Mouse (Mus musculus): ENCODE data around the gene Cxcl2. TPM values are rescaled to one million over a fixed set of nuclear protein-coding genes. Genes with fewer than 3 reads are reported as not detected.

Cxcl2 gene
- polyA plus RNA-seq, 1 experiment from 2014 or later, result not detected

- Histone ChIP-seq H3K36me3 (0 out of 2 replicates have a peak, but pooled peaks cover 2% of the 10 kb centered on the region), H3K4me1 (no peaks in the 10 kb centered on the region), H3K4me3 (replicated peaks) (no peak overlapping the region), H3K27me3 (replicated peaks) (no peaks in the 10 kb centered on the region), H3K27ac (no peak overlapping the region), H3K4me2 (no peak overlapping the region), H3K9me3 (no peaks in the 10 kb centered on the region), H3K9ac (no peak overlapping the region)
- WGBS, result 76% methylated on average over 2 of the region's 2 CpGs
- no peak for ATAC-seq (ENCODE audit: insufficient read depth, low FRiP score, low read depth)
Observed at GRCm38 (mm10) chr5:90945453-90945852, 41.8 kb downstream of the Cxcl2 start.

- no peak overlapping the region for H3K9ac ChIP-seq
- no peak for ATAC-seq (ENCODE audit: insufficient read depth, low FRiP score, low read depth)
- 82% methylated on average over 15 of the region's 15 CpGs for WGBS
- 0 out of 2 replicates have a peak, but pooled peaks cover 2% of the 10 kb centered on the region for H3K36me3 ChIP-seq
- H3K4me1 ChIP-seq, result no peaks in the 10 kb centered on the region
- H3K4me3 ChIP-seq (replicated peaks), result no peak overlapping the region
- no peaks in the 10 kb centered on the region for H3K9me3 ChIP-seq
- H3K27me3 ChIP-seq (replicated peaks), result no peaks in the 10 kb centered on the region
- H3K4me2 ChIP-seq, result no peak overlapping the region
- no peak overlapping the region for H3K27ac ChIP-seq
Observed at GRCm38 (mm10) chr5:90949499-90949898, 45.8 kb downstream of the Cxcl2 start.

GRCm38 (mm10) chr5:90951475-90951874 is 47.8 kb downstream of the Cxcl2 start:
- Histone ChIP-seq H3K9me3 (no peaks in the 10 kb centered on the region), H3K27me3 (replicated peaks) (no peaks in the 10 kb centered on the region), H3K4me1 (no peaks in the 10 kb centered on the region), H3K36me3 (0 out of 2 replicates have a peak, but pooled peaks cover 2% of the 10 kb centered on the region), H3K27ac (no peak overlapping the region), H3K4me3 (replicated peaks) (no peak overlapping the region), H3K4me2 (no peak overlapping the region), H3K9ac (no peak overlapping the region)
- no peak for ATAC-seq (ENCODE audit: insufficient read depth, low FRiP score, low read depth)
- WGBS, result 22% methylated on average over 2 of the region's 2 CpGs

- Histone ChIP-seq H3K4me2 (no peak overlapping the region), H3K4me1 (no peaks in the 10 kb centered on the region), H3K9ac (no peak overlapping the region), H3K4me3 (replicated peaks) (no peak overlapping the region), H3K27ac (no peak overlapping the region), H3K9me3 (no peaks in the 10 kb centered on the region), H3K36me3 (0 out of 2 replicates have a peak, but pooled peaks cover 2% of the 10 kb centered on the region), H3K27me3 (replicated peaks) (no peaks in the 10 kb centered on the region)
- WGBS, result 81% methylated on average over 8 of the region's 8 CpGs
- ATAC-seq (ENCODE audit: insufficient read depth, low FRiP score, low read depth), result no peak
Observed at GRCm38 (mm10) chr5:90952731-90953481, 49.2 kb downstream of the Cxcl2 start.

Other genes starting within 250 kb of the Cxcl2 start
- 0.17 and 0.32 TPM in 2 replicates for gene Cxcl5, start 144.5 kb upstream of the Cxcl2 start, polyA plus RNA-seq (2015; fragmentation: Nextera tagmentation; extraction: Ambion mirVana)
- 3.8 and 4.8 TPM in 2 replicates for gene Ppbp, start 135.4 kb upstream of the Cxcl2 start, polyA plus RNA-seq (2015; fragmentation: Nextera tagmentation; extraction: Ambion mirVana)
- gene Pf4, start 131.4 kb upstream of the Cxcl2 start, polyA plus RNA-seq (2015; fragmentation: Nextera tagmentation; extraction: Ambion mirVana), result 68.9 and 90.1 TPM in 2 replicates
- gene Cxcl3, start 117.8 kb upstream of the Cxcl2 start, polyA plus RNA-seq (2015; fragmentation: Nextera tagmentation; extraction: Ambion mirVana), result not detected in 2 replicates
- 1.6 and 1.7 TPM in 2 replicates for gene Cxcl15, start 109.3 kb upstream of the Cxcl2 start, polyA plus RNA-seq (2015; fragmentation: Nextera tagmentation; extraction: Ambion mirVana)
- gene Cxcl1, start 12.6 kb upstream of the Cxcl2 start, polyA plus RNA-seq (2015; fragmentation: Nextera tagmentation; extraction: Ambion mirVana), result 0.85 and 1.1 TPM in 2 replicates
- 43.0 and 44.6 TPM in 2 replicates for gene Mthfd2l, start 27.2 kb downstream of the Cxcl2 start, polyA plus RNA-seq (2015; fragmentation: Nextera tagmentation; extraction: Ambion mirVana)
- gene Epgn, start 123.6 kb downstream of the Cxcl2 start, polyA plus RNA-seq (2015; fragmentation: Nextera tagmentation; extraction: Ambion mirVana), result 0.08 and 0.15 TPM in 2 replicates
- 0.23 and 0.39 TPM in 2 replicates for gene Ereg, start 170.8 kb downstream of the Cxcl2 start, polyA plus RNA-seq (2015; fragmentation: Nextera tagmentation; extraction: Ambion mirVana)
- gene Areg, start 235.7 kb downstream of the Cxcl2 start, polyA plus RNA-seq (2015; fragmentation: Nextera tagmentation; extraction: Ambion mirVana), result 3.3 and 4.3 TPM in 2 replicates